Mouse (Mus musculus) thymus, postnatal 0 days (tissue): Measurements from ENCODE around the gene Txndc15. TPM values are rescaled to one million over a fixed set of nuclear protein-coding genes. Genes with fewer than 3 reads are reported as not detected.
"Not testable (repeated sequence)": the region's sequence is repeated elsewhere in the genome, so short reads cannot be mapped to it uniquely, and the experiment has no call there.

Experiments
- DNase-seq: peaks from one replicate; pipeline ENCODE4 v3.0.0-alpha.2; 2015; ENCODE audit warnings: low spot score
- polyA plus RNA-seq: library from polyadenylated mRNA; unstranded; fragments of >200 nt; fragmentation: Nextera tagmentation; extraction: Ambion mirVana; gene quantifications from 2 replicates; pipeline ENCODE4 v1.2.1, GENCODE M21; 2015

The Txndc15 gene
- polyA plus RNA-seq = 96.5 and 98.7 TPM in 2 replicates

GRCm38 (mm10) chr13:55714501-55715166 lies at the start of gene Txndc15:
Gene Txndc15, plus strand, starts transcription at chr13:55714650.
- DNase-seq = peak; percentile 87

DNA sequence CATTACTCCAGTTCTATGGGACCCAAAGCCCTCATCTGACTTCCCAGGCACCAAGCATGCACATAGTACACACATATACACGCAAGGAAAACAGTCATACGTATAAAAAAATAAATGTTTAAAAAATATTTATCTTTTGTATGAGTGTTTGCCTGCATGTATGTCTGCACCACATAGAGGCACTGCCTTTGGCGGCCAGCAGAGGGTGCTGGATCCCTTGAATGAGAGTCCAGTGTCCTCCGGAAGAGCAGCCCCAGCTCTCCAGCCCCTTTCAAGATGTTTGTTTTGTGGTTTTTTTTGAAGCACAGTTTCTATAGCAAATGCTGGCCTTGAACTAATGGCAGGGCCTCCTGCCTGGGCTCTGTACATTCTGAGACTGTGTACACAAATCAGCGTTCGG lies 45.9 kb upstream of the Txndc15 start:
- DNase-seq = peak; percentile 46

DNA sequence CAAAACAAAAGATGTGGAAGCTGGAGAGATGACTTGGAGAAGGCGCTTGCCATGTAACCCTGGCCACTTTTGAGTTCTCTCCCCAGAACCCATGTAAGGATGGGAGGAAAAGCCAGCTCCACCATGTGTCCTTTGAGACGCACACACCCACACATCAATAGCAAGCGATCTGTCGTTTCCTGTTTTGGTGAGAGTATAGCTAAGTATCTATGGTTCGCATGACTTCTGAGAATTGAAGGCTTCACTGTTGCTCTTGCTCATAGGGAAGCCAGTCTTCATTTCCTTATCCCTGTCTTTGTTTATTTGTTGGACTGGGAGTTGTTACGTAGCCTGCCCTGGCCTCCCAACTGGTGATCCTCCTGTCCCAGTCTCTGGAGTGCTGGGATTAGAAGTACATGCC lies 41.7 kb upstream of the Txndc15 start:
- DNase-seq = no peak

- DNase-seq = no peak
Measured at GRCm38 (mm10) chr13:55677364-55677763, 37.1 kb upstream of the Txndc15 start.

GRCm38 (mm10) chr13:55682201-55682600 lies 32.2 kb upstream of the Txndc15 start:
- DNase-seq = no peak

DNA sequence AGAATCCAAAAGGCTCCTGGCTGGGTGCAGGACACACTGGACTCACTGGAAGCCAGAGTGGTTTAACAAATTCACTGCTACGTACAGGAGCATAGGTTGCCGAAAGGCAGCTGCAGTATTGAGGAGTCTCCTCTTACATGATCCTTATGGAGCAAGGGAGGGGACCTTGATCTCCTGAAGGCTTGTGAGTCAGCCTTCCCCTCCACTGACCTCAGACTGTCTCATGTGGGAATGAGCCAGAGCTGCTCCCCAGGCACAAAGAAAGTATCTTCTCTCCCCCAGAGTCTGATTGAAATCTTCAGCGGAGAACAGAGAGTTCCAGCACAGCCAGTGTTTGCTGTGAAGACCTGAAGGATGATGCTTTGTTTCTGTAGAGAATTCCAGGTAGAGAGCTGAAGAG lies 30.9 kb upstream of the Txndc15 start:
- DNase-seq = no peak

DNA sequence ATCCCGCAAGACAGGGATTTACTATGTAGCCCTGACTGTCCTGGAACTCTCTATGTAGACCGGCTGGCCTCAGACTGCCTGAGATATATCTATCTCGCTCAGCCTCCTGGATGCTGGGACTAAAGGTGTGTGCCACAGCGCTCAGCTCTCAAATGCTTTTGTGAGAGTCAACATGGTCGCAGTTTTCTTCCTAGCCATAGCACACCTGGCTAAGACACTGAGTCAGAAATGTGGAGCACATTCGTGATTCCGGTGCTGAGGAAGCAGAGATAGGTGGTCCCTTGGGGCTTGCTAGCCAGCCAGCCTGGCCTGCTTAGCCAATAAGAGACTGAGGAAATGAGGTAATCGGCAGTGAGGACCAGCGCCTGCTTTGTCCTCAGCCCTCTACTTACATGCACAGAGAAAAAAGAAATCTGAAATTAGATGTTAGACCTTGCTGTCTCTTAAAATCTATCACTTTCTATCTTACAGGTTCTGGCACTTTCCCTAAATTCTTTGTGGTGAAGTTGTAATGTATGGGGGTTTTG lies 28.3 kb upstream of the Txndc15 start:
- no peak for DNase-seq

DNA sequence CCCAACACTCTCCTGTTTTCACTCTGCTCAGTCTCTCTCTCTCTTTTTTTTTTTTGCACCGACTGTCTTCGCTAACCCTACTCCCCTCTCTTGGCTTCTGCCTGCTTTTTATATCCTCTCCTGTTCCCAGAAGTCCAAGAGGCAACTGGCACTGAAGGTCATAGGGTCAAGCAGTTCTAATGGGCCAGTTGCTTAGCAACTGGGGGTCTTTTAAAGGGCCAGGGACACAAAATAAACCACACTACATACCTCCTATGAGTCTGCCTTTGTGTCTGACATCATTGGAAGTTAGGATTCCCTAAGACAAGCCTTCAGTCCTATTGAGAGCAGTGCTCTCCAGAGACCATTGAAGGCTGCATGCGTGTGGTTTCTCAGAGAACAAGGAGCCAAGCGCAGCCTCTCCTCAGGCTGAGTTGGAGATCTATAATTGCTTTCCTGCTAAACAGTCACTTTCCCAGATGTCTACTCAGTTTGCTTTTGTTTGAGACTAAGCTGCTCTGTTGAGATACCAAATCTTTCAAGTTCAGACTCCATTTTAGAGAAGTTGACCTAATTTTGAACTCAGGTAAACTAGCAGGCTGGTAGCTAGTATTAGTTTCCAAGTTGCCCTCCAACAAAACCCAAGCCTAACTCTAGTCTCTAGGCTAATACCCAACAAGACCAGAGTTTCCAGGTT lies 26.4 kb upstream of the Txndc15 start:
- DNase-seq = no peak

DNA sequence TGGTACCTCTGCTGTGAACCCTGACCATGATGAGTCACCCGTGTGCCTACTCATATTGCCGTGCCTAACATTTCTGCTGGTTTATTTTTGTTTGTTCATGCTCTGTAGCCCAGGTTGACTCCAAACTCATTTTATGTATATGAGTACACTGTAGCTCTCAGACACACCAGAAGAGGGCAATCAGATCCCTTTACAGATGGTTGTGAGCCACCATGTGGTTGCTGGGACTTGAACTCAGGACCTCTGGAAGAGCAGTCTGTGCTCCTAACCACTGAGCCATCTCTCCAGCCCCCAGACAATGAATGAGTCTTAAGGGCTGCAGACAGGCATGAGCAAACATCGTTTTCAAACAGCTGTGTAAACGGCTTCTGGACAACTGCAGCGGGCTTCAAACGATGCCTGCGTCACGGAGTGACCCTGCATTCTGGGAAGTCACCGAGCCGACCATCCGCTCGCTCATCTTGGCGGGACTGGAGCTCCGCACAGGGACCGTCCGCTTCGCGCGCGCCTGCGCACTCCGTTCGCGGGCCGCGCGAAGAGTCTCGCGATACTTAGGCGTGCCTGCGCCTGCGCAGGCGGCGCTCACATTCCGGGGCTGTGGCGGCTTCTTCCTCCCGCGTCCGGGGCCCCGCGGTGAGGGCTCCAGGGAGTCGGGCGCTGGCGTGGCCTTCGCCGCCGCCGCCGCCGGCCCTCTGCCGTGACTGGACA lies 21.8 kb upstream of the Txndc15 start, which contains the start of gene B230219D22Rik:
TSS of gene B230219D22Rik (plus strand) at position 590 of the 708 bp plus-strand sequence.
- DNase-seq = peak; percentile 95

DNA sequence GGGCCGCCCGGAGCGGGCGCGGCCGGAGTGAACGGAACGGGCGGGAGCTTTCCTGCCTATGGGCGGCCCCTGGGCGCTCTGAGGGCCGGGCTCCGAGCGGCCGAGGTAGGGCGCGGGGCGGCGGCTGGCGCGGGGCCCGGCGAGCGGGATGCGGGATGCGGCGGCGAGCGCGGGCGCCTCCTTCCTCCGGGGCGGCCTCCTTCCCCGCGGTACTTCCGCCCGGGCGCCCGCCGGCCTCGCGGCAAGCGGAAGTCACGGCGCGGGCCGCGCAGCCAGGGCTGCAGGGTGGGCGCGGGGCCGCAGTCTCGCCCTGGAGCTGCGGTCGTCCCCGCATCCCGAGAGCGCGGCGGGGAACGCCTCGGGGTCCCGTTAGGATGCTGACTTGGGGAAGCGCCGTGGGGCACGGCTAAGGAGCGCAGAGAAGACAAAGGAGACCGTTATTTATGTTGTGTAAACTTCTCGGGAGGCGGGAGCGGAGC lies 21.2 kb upstream of the Txndc15 start:
- DNase-seq = peak; percentile 74

DNA sequence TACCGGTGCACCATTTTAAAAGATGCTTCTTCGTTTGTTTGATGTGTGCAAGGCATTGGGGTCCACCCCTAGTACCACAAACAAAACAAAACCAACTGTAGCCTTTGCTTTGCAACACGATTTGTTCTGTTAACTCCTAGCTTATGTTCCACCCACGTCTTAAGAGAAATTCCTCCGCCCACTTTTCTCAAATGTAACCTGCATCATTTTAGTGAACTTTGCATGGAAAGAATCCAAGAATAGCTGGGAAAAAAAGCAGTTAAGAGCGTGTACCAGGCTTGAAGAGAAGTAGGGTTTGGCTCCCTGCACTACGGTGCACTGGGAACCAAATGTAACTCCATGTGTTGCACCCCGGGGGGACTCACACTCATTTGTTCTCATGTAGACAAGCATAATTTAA lies 20.3 kb upstream of the Txndc15 start:
- DNase-seq = peak; percentile 38

- DNase-seq = not testable (repeated sequence)
Measured at GRCm38 (mm10) chr13:55695989-55696388, 18.5 kb upstream of the Txndc15 start.

DNA sequence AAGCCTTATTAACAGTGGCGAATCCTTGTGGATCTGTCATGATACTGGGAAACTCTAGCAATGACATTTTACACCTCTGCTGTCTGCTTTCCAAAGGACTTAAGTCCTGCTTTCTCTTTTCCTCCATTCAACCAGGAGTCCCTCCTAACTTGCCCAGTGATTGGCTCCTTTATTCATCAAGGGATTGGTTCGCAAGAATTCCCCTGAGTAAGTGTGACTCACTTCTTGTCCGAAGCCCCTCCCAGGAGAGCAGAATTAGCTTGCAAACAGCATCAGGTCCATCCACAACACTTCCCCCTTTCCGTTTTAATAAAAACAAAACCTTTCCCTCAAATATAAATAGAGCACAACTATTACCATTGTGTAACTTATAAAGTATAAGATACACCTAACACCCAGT lies 10.1 kb upstream of the Txndc15 start:
- DNase-seq = no peak

DNA sequence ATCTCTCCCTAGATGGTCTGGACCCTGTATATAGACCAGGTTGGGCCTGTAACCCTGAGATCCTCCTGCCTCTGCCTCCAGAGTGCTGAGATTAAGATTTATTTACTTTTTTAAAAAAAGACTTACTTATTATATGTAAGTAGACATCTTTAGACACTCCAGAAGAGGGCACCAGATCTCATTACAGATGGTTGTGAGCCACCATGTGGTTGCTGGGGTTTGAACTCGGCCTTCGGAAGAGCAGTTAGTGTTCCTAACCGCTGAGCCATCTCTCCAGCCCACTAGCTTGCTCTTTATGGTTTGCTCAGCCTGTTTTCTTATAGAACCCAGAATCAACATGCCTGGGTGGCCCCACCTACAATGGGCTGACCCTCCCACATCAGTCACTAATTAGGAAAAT lies 1.6 kb upstream of the Txndc15 start:
- no peak for DNase-seq

DNA sequence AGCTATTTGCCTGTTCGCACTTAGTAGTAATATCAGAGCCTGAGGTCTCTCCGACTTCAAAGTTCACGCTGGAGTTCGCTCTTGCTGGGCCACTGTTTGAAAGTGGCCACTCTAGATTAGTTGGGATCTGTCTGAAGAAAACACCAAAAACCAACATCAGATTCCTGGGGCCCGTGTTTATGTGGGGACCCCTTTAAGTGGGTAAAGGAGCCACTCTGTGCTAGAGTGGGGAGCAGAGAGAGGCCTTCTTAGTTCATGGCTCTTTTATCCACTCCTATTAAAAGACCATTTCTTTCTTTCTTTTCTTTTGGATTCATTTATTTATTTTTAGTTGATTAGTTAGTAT lies 690 bp downstream of the Txndc15 start:
- DNase-seq = no peak

DNA sequence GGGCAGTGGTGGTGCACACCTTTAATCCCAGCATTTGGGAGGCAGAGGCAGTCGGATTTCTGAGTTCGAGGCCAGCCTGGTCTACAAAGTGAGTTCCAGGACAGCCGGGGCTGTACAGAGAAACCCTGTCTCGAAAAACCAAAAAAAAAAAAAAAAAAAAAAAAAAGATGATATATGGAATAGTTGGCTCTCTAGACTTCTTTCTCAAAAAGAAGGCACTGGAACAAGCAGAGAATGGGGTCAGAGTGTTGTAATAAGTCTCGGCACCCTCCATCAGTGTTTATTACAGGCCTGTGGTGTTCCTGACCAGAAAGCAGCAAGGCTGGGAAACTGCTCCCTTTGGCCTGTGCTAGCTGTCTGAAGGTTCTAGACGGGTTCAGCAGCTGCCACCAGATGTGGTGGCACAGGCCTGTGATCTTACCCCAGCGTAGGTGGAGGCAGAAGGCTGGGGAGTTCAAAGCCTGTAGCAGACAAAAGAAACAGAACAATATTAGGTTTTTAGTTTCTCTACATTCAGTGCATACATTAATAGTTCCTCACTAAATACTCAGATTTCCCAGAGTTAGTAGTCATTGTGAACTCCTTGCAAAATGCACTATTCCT lies 1.6 kb downstream of the Txndc15 start:
- peak; percentile 67 for DNase-seq

DNA sequence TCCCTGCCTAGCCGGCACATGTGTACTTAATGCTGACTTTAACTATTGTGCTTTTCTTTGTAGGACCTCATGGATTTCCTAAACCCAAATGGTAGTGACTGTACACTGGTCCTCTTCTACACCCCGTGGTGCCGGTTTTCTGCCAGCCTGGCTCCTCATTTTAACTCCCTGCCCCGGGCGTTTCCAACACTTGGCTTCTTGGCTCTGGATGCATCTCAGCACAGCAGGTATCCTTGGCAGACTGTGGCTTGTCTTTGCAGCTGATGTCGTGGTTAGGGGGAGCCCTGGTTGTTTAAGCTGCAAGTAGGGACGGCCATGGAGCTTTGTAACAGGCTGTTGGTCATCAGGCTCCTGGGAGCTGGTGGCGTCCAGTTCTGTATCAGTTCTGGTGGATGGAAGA lies 7.1 kb downstream of the Txndc15 start:
- DNase-seq = no peak

DNA sequence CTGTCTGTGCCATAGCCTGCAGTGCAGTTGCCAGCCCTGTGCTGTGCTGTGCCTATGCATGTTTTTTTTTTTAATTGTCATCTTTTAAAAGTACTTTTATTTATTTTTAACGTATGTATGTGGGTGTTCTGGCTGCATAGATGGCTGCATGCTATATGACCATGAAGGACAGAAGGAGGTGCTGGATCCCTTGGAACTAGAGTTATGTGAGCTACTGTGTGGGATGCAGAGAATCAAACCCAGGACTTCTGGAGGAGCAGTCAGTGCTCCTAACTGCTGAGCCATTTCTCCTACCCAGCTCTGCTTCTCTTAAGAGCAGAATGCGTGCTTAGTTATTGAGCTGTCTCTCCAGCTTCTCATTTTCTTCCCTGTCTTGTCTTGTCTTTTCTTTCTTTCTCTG lies 7.5 kb downstream of the Txndc15 start:
- no peak for DNase-seq

DNA sequence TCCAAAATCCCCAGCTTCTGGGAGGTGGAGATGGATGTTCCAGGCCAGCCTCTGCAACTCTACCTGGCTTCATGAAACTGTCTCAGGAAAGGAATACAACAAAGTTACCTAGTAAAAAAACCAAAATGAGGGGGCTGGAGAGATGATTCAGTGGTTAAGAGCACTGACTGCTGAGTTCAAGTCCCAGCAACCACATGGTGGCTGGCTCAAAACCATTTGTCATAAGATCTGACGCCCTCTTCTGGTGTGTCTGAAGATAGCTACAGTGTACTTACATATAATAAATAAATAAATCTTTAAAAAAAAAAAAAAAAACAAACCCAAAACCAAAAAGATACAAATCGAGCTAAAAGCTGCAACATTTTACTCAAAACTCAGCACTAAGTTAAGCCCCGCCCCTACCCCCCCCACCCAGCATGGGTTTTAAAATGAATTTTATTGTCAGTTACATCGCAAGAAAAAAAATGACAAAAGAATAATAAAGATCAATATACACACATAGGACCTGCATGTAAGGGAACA lies 12.2 kb downstream of the Txndc15 start:
- DNase-seq = peak; percentile 6

DNA sequence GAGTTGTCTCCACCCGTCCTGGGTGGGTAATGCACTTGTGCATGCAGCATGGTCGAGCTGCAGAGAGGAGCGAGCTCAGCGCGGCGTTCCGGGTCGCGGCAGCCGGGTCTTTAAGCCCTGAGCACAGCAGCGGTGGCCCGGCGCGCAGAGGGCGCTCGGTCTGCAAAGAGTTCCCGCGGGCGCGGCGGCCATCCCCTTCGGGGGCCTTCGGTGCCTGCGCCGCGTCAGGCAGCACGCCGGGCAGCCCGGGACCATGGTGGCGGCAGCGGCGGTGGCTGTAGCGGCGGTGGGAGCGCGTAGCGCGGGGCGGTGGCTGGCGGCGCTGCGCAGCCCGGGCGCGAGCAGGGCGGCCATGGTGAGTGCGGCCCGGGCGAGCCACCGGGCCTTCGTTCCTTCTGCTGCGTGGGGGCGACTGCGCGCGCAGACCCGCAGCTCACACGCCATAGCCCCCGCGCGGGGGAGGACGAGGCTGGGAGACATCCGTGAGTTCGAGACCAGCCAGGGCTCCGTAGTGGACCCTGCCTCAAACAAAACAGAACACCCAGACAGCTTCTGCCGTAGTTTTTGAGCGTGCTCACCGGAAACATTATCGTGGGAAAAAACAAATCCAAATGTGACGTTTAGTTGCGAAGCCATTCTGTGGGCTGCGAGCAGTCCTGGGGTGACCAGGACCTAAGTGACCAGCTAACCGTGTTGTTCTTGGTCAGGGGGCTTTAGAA lies 12.8 kb downstream of the Txndc15 start, which contains the start of gene Pcbd2:
TSS of gene Pcbd2 (plus strand) at position 249 of the 719 bp plus-strand sequence.
- DNase-seq = peak; percentile 85

GRCm38 (mm10) chr13:55727839-55728238 lies 13.4 kb downstream of the Txndc15 start:
- peak; percentile 89 for DNase-seq
